Mouse (Mus musculus) midbrain, embryonic 16.5 days (tissue): ENCODE measurements around the gene Zfyve28. TPM values are rescaled to one million over a fixed set of nuclear protein-coding genes. Genes with fewer than 3 reads are reported as not detected.

Experiments used
- ATAC-seq: fragments of 200-750 bp; cut with Nextera tagmentation; 2 replicates; pipeline ENCODE4 v1.8.0; 2017; ENCODE audit warnings: moderate TSS enrichment
- H3K27ac ChIP-seq: fragments of 300-500 bp; sonication (generic); 2 replicates; pipeline ENCODE4 v1.5.1; 2014; ENCODE audit warnings: mild to moderate bottlenecking, low read length, mixed read lengths
- H3K27me3 ChIP-seq: fragments of 300-500 bp; sonication (generic); 2 replicates; pipeline ENCODE4 v1.6.1; 2014; ENCODE audit warnings: low read depth, low read length, mixed read lengths; ENCODE audit not compliant: control insufficient read depth, insufficient read depth
- H3K36me3 ChIP-seq: fragments of 300-500 bp; sonication (generic); 2 replicates; pipeline ENCODE4 v1.6.1; 2014; ENCODE audit warnings: mild to moderate bottlenecking, low read length, moderate library complexity, mixed read lengths; ENCODE audit not compliant: control insufficient read depth, insufficient read depth
- H3K4me1 ChIP-seq: fragments of 300-500 bp; sonication (generic); 2 replicates; pipeline ENCODE4 v1.6.1; 2014; ENCODE audit warnings: mild to moderate bottlenecking, low read length, mixed read lengths; ENCODE audit not compliant: control insufficient read depth, insufficient read depth
- H3K4me2 ChIP-seq: fragments of 300-500 bp; sonication (generic); 2 replicates; pipeline ENCODE4 v1.6.1; 2014; ENCODE audit warnings: mild to moderate bottlenecking, low read length, mixed read lengths
- H3K4me3 ChIP-seq: fragments of 300-500 bp; sonication (generic); 2 replicates; pipeline ENCODE4 v1.5.1; 2014; ENCODE audit warnings: low read depth, mild to moderate bottlenecking, low read length, moderate library complexity, mixed read lengths
- H3K9ac ChIP-seq: fragments of 300-500 bp; sonication (generic); 2 replicates; pipeline ENCODE4 v1.6.1; 2014; ENCODE audit warnings: low read depth, low read length, mixed read lengths
- H3K9me3 ChIP-seq: fragments of 300-500 bp; sonication (generic); replicated peaks from 2 replicates; pipeline ENCODE4 v1.6.1; 2014; ENCODE audit warnings: mild to moderate bottlenecking, low read length, mixed read lengths; ENCODE audit not compliant: control insufficient read depth, poor library complexity, severe bottlenecking
- WGBS: fragments of 180-500 bp; shearing (Covaris S2); extraction: QIAGEN DNeasy Blood & Tissue Kit; methylation state at CpG from one replicate; pipeline ENCODE4 v1.1.7; 2014; 5-methylcytosine and 5-hydroxymethylcytosine counted together
- polyA plus RNA-seq: library from polyadenylated mRNA; unstranded; fragments of >200 nt; fragmentation: Nextera tagmentation; extraction: Ambion mirVana; gene quantifications from 2 replicates; pipeline ENCODE4 v1.2.1, GENCODE M21; 2015

Gene Zfyve28
- polyA plus RNA-seq, 1 experiment from 2014 or later = 4.0 TPM

DNA sequence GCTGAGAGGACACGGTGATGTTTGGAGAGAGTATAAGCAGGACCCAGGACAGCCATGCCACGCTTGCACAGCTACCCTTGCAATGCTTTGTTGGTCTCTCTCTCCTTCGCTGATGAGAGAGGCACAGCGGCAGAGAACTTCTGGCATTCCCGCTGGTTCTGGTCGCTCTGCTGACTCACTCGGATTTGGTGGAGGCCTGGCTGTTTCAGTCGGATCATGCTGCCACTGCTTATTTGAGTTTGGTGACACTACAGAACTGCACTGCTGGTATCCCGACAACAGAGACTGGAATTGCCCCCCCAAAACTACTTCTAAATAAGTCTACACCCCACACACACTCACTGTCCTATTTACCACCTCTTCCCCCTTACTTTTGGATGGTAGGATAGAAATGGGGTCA is 9.0 kb downstream of the Zfyve28 start:
- no peak overlapping the region for H3K9ac ChIP-seq
- ATAC-seq = no peak
- no peaks in the 10 kb centered on the region; the same call in 1 of the 2 replicates for H3K27me3 ChIP-seq
- H3K27ac ChIP-seq = no peak overlapping the region
- 91% methylated on average over 9 of the region's 9 CpGs for WGBS
- no peaks in the 10 kb centered on the region for H3K4me1 ChIP-seq
- no peaks in the 10 kb centered on the region for H3K9me3 ChIP-seq
- H3K36me3 ChIP-seq = no peaks in the 10 kb centered on the region
- H3K4me2 ChIP-seq = no peak overlapping the region
- no peak overlapping the region for H3K4me3 ChIP-seq

DNA sequence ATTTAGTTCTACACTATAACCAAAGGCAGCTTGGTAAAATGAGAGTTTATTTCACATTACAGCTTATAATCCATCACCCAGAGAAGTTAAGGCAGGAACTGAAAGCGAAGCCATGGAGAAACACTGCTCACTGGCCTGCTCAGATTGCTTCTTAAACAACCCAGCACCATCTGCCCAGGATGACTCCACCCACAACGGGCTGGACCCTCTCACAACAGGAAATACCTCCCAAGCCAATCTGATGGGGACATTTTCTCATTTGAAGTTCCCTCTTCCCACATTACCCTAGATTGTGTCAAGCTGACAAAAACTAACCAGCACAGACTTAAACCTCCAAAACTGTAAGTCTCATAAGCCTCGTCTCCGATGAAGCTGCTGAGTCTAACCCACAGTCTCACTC is 10.2 kb downstream of the Zfyve28 start:
- 88% methylated on average over 4 of the region's 4 CpGs for WGBS

DNA sequence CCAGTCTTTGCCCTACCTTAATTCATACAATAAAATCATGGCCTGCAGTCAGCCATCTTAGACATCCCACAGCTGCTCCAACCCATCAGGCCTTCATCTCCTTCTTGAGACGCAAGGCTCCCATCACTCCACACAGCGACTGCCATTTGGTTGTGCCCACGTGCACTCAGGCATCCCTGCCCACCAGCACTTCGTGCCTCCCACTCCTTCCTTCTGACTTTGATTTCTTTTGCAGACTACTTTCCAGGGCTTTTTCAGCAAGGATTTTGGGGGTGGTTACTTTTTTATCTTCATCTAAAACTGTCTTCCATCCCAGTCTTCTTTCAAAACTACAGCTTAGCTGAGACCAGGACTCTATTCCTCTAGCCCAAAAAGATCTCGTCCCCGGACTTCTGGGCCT is 11.5 kb downstream of the Zfyve28 start:
- H3K4me3 ChIP-seq = no peak overlapping the region
- H3K36me3 ChIP-seq = no peaks in the 10 kb centered on the region
- no peak overlapping the region for H3K4me2 ChIP-seq
- H3K4me1 ChIP-seq = no peaks in the 10 kb centered on the region
- no peaks in the 10 kb centered on the region for H3K9me3 ChIP-seq
- ATAC-seq = no peak
- no peak overlapping the region for H3K27ac ChIP-seq
- no peak overlapping the region for H3K9ac ChIP-seq
- H3K27me3 ChIP-seq = no peaks in the 10 kb centered on the region
- WGBS = 83% methylated on average over 6 of the region's 6 CpGs

More for the DNA sequence above, 10.2 kb downstream of the Zfyve28 start:
- Histone ChIP-seq H3K4me3 (no peak overlapping the region), H3K9ac (no peak overlapping the region), H3K4me1 (no peaks in the 10 kb centered on the region), H3K27ac (no peak overlapping the region), H3K4me2 (no peak overlapping the region), H3K36me3 (no peaks in the 10 kb centered on the region), H3K27me3 (no peaks in the 10 kb centered on the region; the same call in 1 of the 2 replicates), H3K9me3 (no peaks in the 10 kb centered on the region)
- no peak for ATAC-seq

DNA sequence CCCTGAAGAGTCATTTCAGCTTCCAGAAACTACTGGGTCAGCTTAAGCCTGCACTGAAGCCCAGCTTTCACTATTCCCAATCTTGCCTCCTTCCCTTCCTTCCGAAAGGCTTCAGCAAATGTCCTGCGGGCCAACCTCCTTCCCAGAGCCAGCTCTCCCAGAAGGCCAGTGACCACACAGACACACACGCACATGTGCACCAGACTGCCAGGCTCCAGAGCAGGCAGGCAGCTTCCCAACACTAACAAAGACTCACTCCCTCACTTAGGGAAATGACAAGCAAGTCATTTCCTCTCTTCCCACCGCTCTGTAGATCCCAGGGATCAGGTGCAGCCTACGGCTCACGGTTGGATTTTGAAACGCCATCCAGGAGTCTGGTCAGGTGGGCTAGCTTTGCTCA is 12.1 kb downstream of the Zfyve28 start:
- Histone ChIP-seq H3K4me3 (no peak overlapping the region), H3K9me3 (no peaks in the 10 kb centered on the region), H3K27ac (no peak overlapping the region), H3K36me3 (no peaks in the 10 kb centered on the region), H3K4me2 (no peak overlapping the region), H3K27me3 (no peaks in the 10 kb centered on the region), H3K9ac (no peak overlapping the region), H3K4me1 (no peaks in the 10 kb centered on the region)
- no peak for ATAC-seq
- 82% methylated on average over 7 of the region's 7 CpGs for WGBS

DNA sequence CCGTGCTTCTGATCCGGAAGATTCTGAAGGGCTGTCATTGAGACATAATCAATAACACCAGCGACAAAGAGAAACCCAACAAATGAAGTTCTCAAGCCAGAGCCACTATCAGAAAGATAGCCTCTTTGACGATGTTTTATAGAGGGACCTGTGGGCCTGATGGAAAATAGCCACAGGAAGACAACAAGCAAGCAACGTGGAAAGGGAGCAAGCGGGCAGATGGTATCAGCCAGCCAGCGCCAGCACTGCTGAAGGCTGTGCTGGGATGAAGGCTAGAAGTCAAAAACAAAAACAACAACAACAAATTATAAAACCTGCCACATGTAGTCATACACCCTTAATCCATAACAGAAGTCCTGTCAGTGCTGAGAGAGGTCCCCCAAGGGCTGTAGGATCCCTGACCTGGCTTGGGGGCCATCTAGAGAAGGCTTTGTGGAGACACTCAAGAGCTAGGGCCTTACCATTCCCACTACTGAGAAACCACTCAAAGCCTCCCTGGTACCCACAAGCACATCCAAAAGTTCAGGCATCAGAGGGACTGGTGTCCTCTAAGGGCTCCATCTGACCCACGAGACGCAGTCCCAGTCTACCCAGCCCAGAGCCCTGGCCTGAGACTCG is 13.5 kb downstream of the Zfyve28 start:
- no peaks in the 10 kb centered on the region for H3K27me3 ChIP-seq
- 94% methylated on average over 10 of the region's 10 CpGs for WGBS
- no peak for ATAC-seq

DNA sequence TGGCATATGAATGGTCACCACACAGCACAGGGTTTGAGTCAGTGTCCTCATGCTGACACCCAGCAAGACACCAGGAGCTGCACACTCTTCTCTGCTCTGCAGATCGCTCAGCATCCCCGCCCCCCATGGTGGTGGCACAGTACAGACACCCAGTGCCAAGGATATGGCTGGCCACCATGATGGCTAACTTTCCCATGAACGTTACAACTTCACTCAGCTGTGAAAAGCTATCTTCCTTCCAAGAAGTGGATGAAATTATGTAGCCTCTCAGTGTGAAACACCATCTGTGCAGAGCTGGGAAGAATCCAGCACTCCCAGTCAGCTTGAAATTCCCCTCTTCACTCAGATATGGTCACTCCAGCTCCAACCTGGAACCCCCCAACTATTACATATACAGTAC is 14.0 kb downstream of the Zfyve28 start:
- H3K36me3 ChIP-seq = no peaks in the 10 kb centered on the region
- 93% methylated on average over 3 of the region's 3 CpGs for WGBS
- H3K9ac ChIP-seq = no peak overlapping the region
- no peaks in the 10 kb centered on the region for H3K27me3 ChIP-seq
- no peak overlapping the region for H3K4me3 ChIP-seq
- no peak overlapping the region for H3K27ac ChIP-seq
- no peaks in the 10 kb centered on the region for H3K4me1 ChIP-seq
- H3K4me2 ChIP-seq = no peak overlapping the region
- ATAC-seq = no peak
- no peaks in the 10 kb centered on the region for H3K9me3 ChIP-seq

More for the DNA sequence above, 13.5 kb downstream of the Zfyve28 start:
- Histone ChIP-seq H3K9me3 (no peaks in the 10 kb centered on the region), H3K4me3 (no peak overlapping the region), H3K27ac (no peak overlapping the region), H3K4me2 (no peak overlapping the region), H3K9ac (no peak overlapping the region), H3K4me1 (no peaks in the 10 kb centered on the region), H3K36me3 (no peaks in the 10 kb centered on the region)

DNA sequence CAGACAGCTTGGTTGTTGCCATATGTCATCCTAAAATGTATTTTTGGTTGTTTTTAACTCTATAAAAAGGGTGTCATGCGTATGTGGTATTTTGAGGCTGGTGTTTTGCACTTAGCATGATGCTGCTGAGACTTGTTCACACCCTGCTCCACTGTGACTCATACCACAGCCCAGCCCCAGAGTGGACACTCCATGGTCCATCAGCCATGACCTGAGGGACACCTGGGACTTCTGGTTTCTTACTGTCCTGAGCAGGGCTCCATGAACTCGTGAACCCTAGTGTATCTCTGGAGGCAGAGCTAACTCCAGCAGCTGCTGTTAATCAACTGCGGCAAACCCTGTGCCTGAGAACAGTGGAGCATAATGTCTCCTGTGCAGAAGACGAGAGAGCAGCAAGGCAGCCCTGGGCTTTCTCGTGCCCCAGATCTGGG is 15.0 kb downstream of the Zfyve28 start:
- Histone ChIP-seq H3K9ac (no peak overlapping the region), H3K27me3 (no peaks in the 10 kb centered on the region), H3K4me1 (no peaks in the 10 kb centered on the region), H3K4me2 (no peak overlapping the region), H3K27ac (no peak overlapping the region), H3K36me3 (no peaks in the 10 kb centered on the region), H3K9me3 (no peaks in the 10 kb centered on the region), H3K4me3 (no peak overlapping the region)
- ATAC-seq = no peak
- WGBS = 81% methylated on average over 5 of the region's 5 CpGs

DNA sequence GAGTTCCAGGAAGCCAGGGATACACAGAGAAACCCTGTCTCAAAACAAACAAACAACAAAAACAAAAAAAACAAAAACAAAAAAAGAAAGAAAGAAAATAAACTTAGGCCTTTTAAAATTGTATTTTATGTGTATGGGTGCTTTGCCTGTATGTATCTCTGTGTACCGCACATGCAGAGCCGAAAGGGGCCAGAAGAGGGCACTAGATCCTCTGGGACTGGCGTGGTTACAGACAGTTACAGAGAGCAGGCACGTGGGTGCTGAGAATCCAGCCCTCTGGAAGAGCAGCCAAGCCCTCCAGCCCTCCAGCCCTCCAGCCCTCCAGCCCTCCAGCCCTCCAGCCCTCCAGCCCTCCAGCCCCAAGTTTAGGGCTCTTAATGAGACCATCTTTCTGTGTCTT is 16.5 kb downstream of the Zfyve28 start:
- no peaks in the 10 kb centered on the region for H3K4me1 ChIP-seq
- ATAC-seq = no peak
- 28% methylated on average over 4 of the region's 4 CpGs for WGBS
- no peaks in the 10 kb centered on the region for H3K27me3 ChIP-seq
- no peak overlapping the region for H3K9ac ChIP-seq
- no peaks in the 10 kb centered on the region for H3K9me3 ChIP-seq
- H3K27ac ChIP-seq = no peak overlapping the region
- H3K36me3 ChIP-seq = no peaks in the 10 kb centered on the region
- H3K4me2 ChIP-seq = no peak overlapping the region
- no peak overlapping the region for H3K4me3 ChIP-seq

DNA sequence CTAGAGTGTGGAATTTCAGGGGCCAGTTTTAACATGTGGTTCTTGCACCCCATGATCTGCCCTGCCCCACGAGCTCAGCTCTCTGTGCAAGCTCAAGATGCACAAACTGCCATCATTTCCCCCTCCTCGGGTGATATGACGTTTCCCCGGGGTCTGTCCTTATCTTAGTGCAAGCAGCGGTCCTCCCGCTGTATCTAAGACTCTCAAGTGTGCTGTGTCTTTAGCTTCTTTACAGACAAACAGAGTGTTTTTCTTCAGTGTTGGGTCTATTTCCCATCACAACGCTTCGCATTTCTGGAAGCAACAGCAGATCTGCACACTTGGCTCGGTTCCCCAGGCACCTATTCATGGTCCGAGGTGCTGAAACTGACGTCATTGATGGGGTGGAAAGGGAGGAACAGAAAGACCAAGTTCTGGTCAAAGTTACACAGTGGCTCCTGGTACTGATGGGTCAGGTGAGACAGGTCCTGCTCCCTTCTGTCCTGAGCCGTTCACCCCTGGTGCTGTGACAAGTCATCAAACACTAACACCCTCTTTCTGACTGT is 18.3 kb downstream of the Zfyve28 start:
- Histone ChIP-seq H3K4me2 (no peak overlapping the region), H3K36me3 (no peaks in the 10 kb centered on the region), H3K27ac (no peak overlapping the region), H3K4me3 (no peak overlapping the region), H3K9ac (no peak overlapping the region), H3K27me3 (no peaks in the 10 kb centered on the region), H3K9me3 (no peaks in the 10 kb centered on the region), H3K4me1 (no peaks in the 10 kb centered on the region)
- 73% methylated on average over 12 of the region's 12 CpGs for WGBS
- ATAC-seq = no peak
